Comparison of ENCODE assay signal across 7 mouse cellular contexts in genomic region chr3:34642498-34642941, GRCm38 (mm10). TPM values are rescaled to one million over a fixed set of nuclear protein-coding genes. Genes with fewer than 3 reads are reported as not detected.
A peak's percentile ranks its signal among the peaks of the same experiment; 100 is the strongest.
DNase-seq lines count a peak whose midpoint lies in the region; ATAC-seq and TF ChIP-seq lines count a peak whose summit lies in the region.

No protein-coding gene starts in this region.

- H3K36me3 ChIP-seq in E14TG2a.4 (ENCODE audit: insufficient read depth, low read length), result no peaks in the 10 kb centered on the region
- no peaks in the 10 kb centered on the region for H3K36me3 ChIP-seq in forebrain, embryonic 14.5 days (ENCODE audit: control insufficient read depth, insufficient read depth, low read length)
- H3K36me3 ChIP-seq in midbrain, embryonic 10.5 days, result no peaks in the 10 kb centered on the region

- H3K9ac ChIP-seq in forebrain, embryonic 14.5 days (ENCODE audit: low read length), result peak overlapping the region; percentile 89

- H3K4me3 ChIP-seq in E14TG2a.4 (replicated peaks; ENCODE audit: low read length), result peak overlapping the region; percentile 79
- peak overlapping the region; percentile 37 for H3K4me3 ChIP-seq in forebrain, embryonic 14.5 days (ENCODE audit: low read depth, low read length)
- peak overlapping the region; percentile 61 for H3K4me3 ChIP-seq in midbrain, embryonic 10.5 days

- H3K27me3 ChIP-seq in E14TG2a.4 (ENCODE audit: insufficient read depth, low read length), result peaks cover 25% of the 10 kb centered on the region
- H3K27me3 ChIP-seq in forebrain, embryonic 14.5 days (replicated peaks; ENCODE audit: control insufficient read depth, insufficient read depth, low read length), result no peaks in the 10 kb centered on the region
- H3K27me3 ChIP-seq in midbrain, embryonic 10.5 days (ENCODE audit: low read depth, poor library complexity, severe bottlenecking), result peaks cover 75% of the 10 kb centered on the region

- peak overlapping the region; percentile 94 for H3K27ac ChIP-seq in forebrain, embryonic 14.5 days (ENCODE audit: low read depth, low read length)
- H3K27ac ChIP-seq in midbrain, embryonic 10.5 days (replicated peaks), result peak overlapping the region; percentile 93

- peak overlapping the region; percentile 88 for H3K4me2 ChIP-seq in forebrain, embryonic 14.5 days (ENCODE audit: low read length)

- WGBS in forebrain, embryonic 14.5 days, result under 1% methylated on average over 20 of the region's 20 CpGs
- WGBS in midbrain, embryonic 10.5 days, result 0% methylated on average over 20 of the region's 20 CpGs

- peaks cover 91% of the 10 kb centered on the region for H3K4me1 ChIP-seq in E14TG2a.4 (replicated peaks; ENCODE audit: low read depth, low read length)
- H3K4me1 ChIP-seq in forebrain, embryonic 14.5 days (ENCODE audit: control insufficient read depth, insufficient read depth, low read length), result peaks cover 36% of the 10 kb centered on the region
- peaks cover 100% of the 10 kb centered on the region for H3K4me1 ChIP-seq in midbrain, embryonic 10.5 days

- peak; percentile 70 for ATAC-seq in forebrain, embryonic 14.5 days

- no peaks in the 10 kb centered on the region for H3K9me3 ChIP-seq in E14TG2a.4 (ENCODE audit: low read length)
- no peaks in the 10 kb centered on the region for H3K9me3 ChIP-seq in forebrain, embryonic 14.5 days (replicated peaks; ENCODE audit: control insufficient read depth, low read length)
- H3K9me3 ChIP-seq in midbrain, embryonic 10.5 days (replicated peaks), result no peaks in the 10 kb centered on the region

- no peak for TF ChIP-seq CTCF in E14TG2a.4 (conservative IDR thresholded peaks at IDR 0.05; ENCODE audit: low read length)

- peak; percentile 78 for DNase-seq in R1 (ENCODE audit: low read depth, low spot score)
- DNase-seq in forebrain, embryonic 14.5 days (ENCODE audit: low spot score), result peak; percentile 96
- DNase-seq in kidney, postnatal 14 days, result peak; percentile 41
- peak; percentile 78 for DNase-seq in midbrain, embryonic 10.5 days (ENCODE audit: low spot score)
- DNase-seq in spleen, postnatal 4 days (ENCODE audit: low spot score in 2 of 2), result no peak
- DNase-seq in lung, adult 18-20 months, result no peak

RNA-seq across cellular contexts. Expression of gene Sox2, which starts 7.7 kb away (rescaled TPM):
- polyA plus RNA-seq in forebrain, embryonic 14.5 days (2014; fragmentation: Nextera tagmentation; extraction: Ambion mirVana), result 26.6 and 32.0 TPM in 2 replicates
- 28.8 and 31.9 TPM in 2 replicates for polyA plus RNA-seq in midbrain, embryonic 10.5 days (2016; fragmentation: Nextera tagmentation; extraction: Ambion mirVana)

Comparison
In these comparisons a context has a peak if more than half of its experiments do, and no peak if none do; other contexts are left out.
1. DNase-seq: peak in R1 (single experiment), forebrain, embryonic 14.5 days (single experiment), kidney, postnatal 14 days (single experiment) and midbrain, embryonic 10.5 days (single experiment); none in spleen, postnatal 4 days (0 of 2) and lung, adult 18-20 months (0 of 2).
2. Peak in every context shown above with its lines, with median percentiles within 50 percentile points of each other: H3K4me3 ChIP-seq.